Mouse (Mus musculus) layer of hippocampus, adult 9-10 months (tissue): Measurements from ENCODE around the gene Ddx1.
"Not testable (repeated sequence)": the region's sequence is repeated elsewhere in the genome, so short reads cannot be mapped to it uniquely, and the experiment has no call there.

ENCODE experiments used
- DNase-seq: peaks from one replicate; pipeline ENCODE4 v3.0.0; 2022; ENCODE audit warnings: low spot score

The Ddx1 gene

GRCm38 (mm10) chr12:13202322-13202721, 46.7 kb downstream of the Ddx1 start:
- no peak for DNase-seq

- DNase-seq: no peak
These were observed 48.4 kb downstream of the Ddx1 start for GRCm38 (mm10) chr12:13200576-13200975.

- no peak for DNase-seq
These were observed 49.4 kb downstream of the Ddx1 start for GRCm38 (mm10) chr12:13199338-13200301.

- no peak for DNase-seq
These were observed 50.9 kb downstream of the Ddx1 start for GRCm38 (mm10) chr12:13198157-13198556.

- DNase-seq: no peak
These were observed 52.9 kb downstream of the Ddx1 start for GRCm38 (mm10) chr12:13196146-13196545.

- DNase-seq: no peak
These were observed 53.5 kb downstream of the Ddx1 start for GRCm38 (mm10) chr12:13195506-13195905.

GRCm38 (mm10) chr12:13188059-13188700, 60.8 kb downstream of the Ddx1 start:
- DNase-seq: no peak

GRCm38 (mm10) chr12:13186209-13186608, 62.8 kb downstream of the Ddx1 start:
- no peak for DNase-seq

- no peak for DNase-seq
These were observed 64.1 kb downstream of the Ddx1 start for GRCm38 (mm10) chr12:13184873-13185361.

GRCm38 (mm10) chr12:13184136-13184535, 64.9 kb downstream of the Ddx1 start:
- not testable (repeated sequence) for DNase-seq

- DNase-seq: no peak
These were observed 66.8 kb downstream of the Ddx1 start for GRCm38 (mm10) chr12:13182220-13182619.

- no peak for DNase-seq
These were observed 67.3 kb downstream of the Ddx1 start for GRCm38 (mm10) chr12:13181721-13182120.

- DNase-seq: no peak
These were observed 68.2 kb downstream of the Ddx1 start for GRCm38 (mm10) chr12:13180715-13181335.

- no peak for DNase-seq
These were observed 68.7 kb downstream of the Ddx1 start for GRCm38 (mm10) chr12:13180332-13180714.

GRCm38 (mm10) chr12:13177606-13178005, 71.4 kb downstream of the Ddx1 start:
- DNase-seq: no peak

- DNase-seq: no peak
These were observed 72.1 kb downstream of the Ddx1 start for GRCm38 (mm10) chr12:13176927-13177326.

- DNase-seq: no peak
These were observed 72.9 kb downstream of the Ddx1 start for GRCm38 (mm10) chr12:13176136-13176535.

GRCm38 (mm10) chr12:13174022-13174421, 75.0 kb downstream of the Ddx1 start:
- DNase-seq: no peak

- no peak for DNase-seq
These were observed 80.9 kb downstream of the Ddx1 start for GRCm38 (mm10) chr12:13168073-13168472.

- DNase-seq: no peak
These were observed 81.9 kb downstream of the Ddx1 start for GRCm38 (mm10) chr12:13167116-13167515.
